ENCODE assay signal across 25 mouse cellular contexts in the genomic region with DNA sequence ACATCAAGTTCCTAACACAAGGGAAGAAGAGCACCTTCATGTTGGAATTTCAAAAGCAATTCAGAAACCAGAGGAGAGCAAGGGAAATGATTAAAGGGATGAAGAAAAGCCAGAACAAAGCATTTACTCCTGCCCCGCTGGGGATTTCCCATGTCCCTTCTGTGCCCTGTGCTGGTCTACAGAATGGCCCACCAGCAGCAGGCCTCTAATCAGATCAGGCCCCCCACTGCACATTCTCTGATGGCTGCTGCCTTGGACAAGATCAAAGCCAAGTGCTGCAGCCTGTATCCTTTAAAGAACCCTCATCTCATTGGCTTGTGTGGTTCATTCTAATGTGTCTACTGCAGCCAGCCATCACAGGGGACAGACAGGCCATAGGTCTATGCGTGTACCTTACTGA.
"Had no signal": no experiment of that assay in that cellular context is flagged by ENCODE, and none has a peak within 500 bp of the region (broad histone marks: within the 10 kb centered on the region; RNA-seq: fewer than 3 reads in every experiment).

No protein-coding gene starts in this region.

- H3K9ac ChIP-seq: heart, embryonic 13.5 days; heart, embryonic 15.5 days; hindbrain, embryonic 13.5 days; hindbrain, embryonic 15.5 days; kidney, embryonic 15.5 days; limb, embryonic 13.5 days; limb, embryonic 15.5 days had no signal

- H3K27me3 ChIP-seq: heart, embryonic 13.5 days; heart, embryonic 15.5 days; hindbrain, embryonic 13.5 days; hindbrain, embryonic 15.5 days; kidney, embryonic 15.5 days; limb, embryonic 13.5 days; limb, embryonic 15.5 days had no signal

- H3K4me2 ChIP-seq: heart, embryonic 11.5 days; heart, embryonic 13.5 days; heart, embryonic 15.5 days; hindbrain, embryonic 13.5 days; hindbrain, embryonic 15.5 days; kidney, embryonic 15.5 days; limb, embryonic 13.5 days; limb, embryonic 15.5 days had no signal

- H3K4me3 ChIP-seq: gastrocnemius, adult 2 months; heart, adult 2 months; heart, embryonic 13.5 days; heart, embryonic 15.5 days; hindbrain, embryonic 13.5 days; hindbrain, embryonic 15.5 days; kidney, embryonic 15.5 days; limb, embryonic 13.5 days; limb, embryonic 15.5 days had no signal

- DNase-seq: gastrocnemius, adult 2 months; gastrocnemius, postnatal 10 days; gastrocnemius, postnatal 25 days; heart, adult 2 months; heart, postnatal 14 days; heart, postnatal 36 days; kidney, adult 11 months; kidney, adult 2 months; kidney, adult 9 months; kidney, postnatal 14 days; kidney, postnatal 36 days; layer of hippocampus, adult 9-11 months; layer of hippocampus, postnatal 36 days; left cerebral cortex, postnatal 4 days had no signal

- ATAC-seq: hindbrain, postnatal 0 days; intestine, embryonic 16.5 days had no signal

- H3K4me1 ChIP-seq: heart, embryonic 13.5 days; heart, embryonic 15.5 days; hindbrain, embryonic 15.5 days; kidney, embryonic 15.5 days; limb, embryonic 13.5 days; limb, embryonic 15.5 days had no signal

- H3K9me3 ChIP-seq: heart, embryonic 13.5 days; heart, embryonic 15.5 days; hindbrain, embryonic 13.5 days; hindbrain, embryonic 15.5 days; kidney, embryonic 15.5 days; limb, embryonic 13.5 days; limb, embryonic 15.5 days had no signal

- H3K36me3 ChIP-seq: heart, embryonic 13.5 days; heart, embryonic 15.5 days; hindbrain, embryonic 13.5 days; hindbrain, embryonic 15.5 days; kidney, embryonic 15.5 days; limb, embryonic 13.5 days; limb, embryonic 15.5 days had no signal

- H3K27ac ChIP-seq: gastrocnemius, adult 2 months; heart, adult 2 months; heart, embryonic 13.5 days; heart, embryonic 15.5 days; hindbrain, embryonic 13.5 days; hindbrain, embryonic 15.5 days; hindbrain, postnatal 0 days; kidney, embryonic 15.5 days; kidney, postnatal 0 days; limb, embryonic 13.5 days; limb, embryonic 15.5 days had no signal
